Mouse (Mus musculus) left cerebral cortex, postnatal 10 days (tissue): ENCODE data around the gene Tmem163. TPM values are rescaled to one million over a fixed set of nuclear protein-coding genes. Genes with fewer than 3 reads are reported as not detected.

Source experiments
- DNase-seq, 2 experiments: peaks; one replicate each; pipeline ENCODE4 v3.0.0; 2021 to 2022; ENCODE audit warnings: low spot score in 2 of 2, mixed read lengths in 1 of 2; ENCODE audit errors: extremely low spot score in 1 of 2
- intact Hi-C: fragments of 180-260 bp; cut with DNase I; formaldehyde crosslinking; loops from one replicate; pipeline ENCODE4 v1.15.1; 2025
- total RNA-seq, 2 experiments: library from RNA; stranded (reverse); gene quantifications; 2 replicates each; pipeline ENCODE4 v1.2.3; 2021

The Tmem163 gene
- total RNA-seq, 2 experiments from 2014 or later = 38.7 to 48.1 TPM

- no peak for DNase-seq
Observed at GRCm38 (mm10) chr1:127514888-127515287, 164.5 kb downstream of the Tmem163 start.

GRCm38 (mm10) chr1:127514479-127514878 is 164.9 kb downstream of the Tmem163 start:
- no peak for DNase-seq
- intact Hi-C loops = loop anchor here (5.0 kb wide), 1 partner anchor 233 kb away; no protein-coding TSS in a partner anchor

More at GRCm38 (mm10) chr1:127514888-127515287, 164.5 kb downstream of the Tmem163 start:
- intact Hi-C loops = loop anchor here (5.0 kb wide), 1 partner anchor 232 kb away; no protein-coding TSS in a partner anchor

GRCm38 (mm10) chr1:127513664-127514063 is 165.7 kb downstream of the Tmem163 start:
- intact Hi-C loops = loop anchor here (5.0 kb wide), 1 partner anchor 234 kb away; no protein-coding TSS in a partner anchor
- DNase-seq = no peak

- DNase-seq = no peak
- intact Hi-C loops = loop anchor here (5.0 kb wide), 1 partner anchor 234 kb away; no protein-coding TSS in a partner anchor
Observed at GRCm38 (mm10) chr1:127513140-127513539, 166.2 kb downstream of the Tmem163 start.

- no peak for DNase-seq
- intact Hi-C loops = loop anchor here (5.0 kb wide), 1 partner anchor 235 kb away; no protein-coding TSS in a partner anchor
Observed at GRCm38 (mm10) chr1:127512709-127513108, 166.6 kb downstream of the Tmem163 start.

GRCm38 (mm10) chr1:127511362-127511761 is 168.0 kb downstream of the Tmem163 start:
- intact Hi-C loops = loop anchor here (5.0 kb wide), 1 partner anchor 236 kb away; no protein-coding TSS in a partner anchor
- no peak for DNase-seq

GRCm38 (mm10) chr1:127508921-127509320 is 170.4 kb downstream of the Tmem163 start:
- DNase-seq = no peak
- intact Hi-C loops = no loop called here

- no peak for DNase-seq
- intact Hi-C loops = no loop called here
Observed at GRCm38 (mm10) chr1:127508067-127508739, 171.1 kb downstream of the Tmem163 start.

GRCm38 (mm10) chr1:127507042-127507650 is 172.2 kb downstream of the Tmem163 start:
- intact Hi-C loops = no loop called here
- DNase-seq = no peak

GRCm38 (mm10) chr1:127500701-127501100 is 178.6 kb downstream of the Tmem163 start:
- no peak for DNase-seq
- intact Hi-C loops = loop anchor here (2.0 kb wide), 1 partner anchor 266 kb away; no protein-coding TSS in a partner anchor

GRCm38 (mm10) chr1:127500219-127500618 is 179.1 kb downstream of the Tmem163 start:
- intact Hi-C loops = loop anchor here (2.0 kb wide), 1 partner anchor 267 kb away; no protein-coding TSS in a partner anchor
- DNase-seq = peak; percentile 73 to 83

- intact Hi-C loops = loop anchor here (5.0 kb wide), 1 partner anchor 179 kb away; the partner anchor contains the start of gene Tmem163
Observed at GRCm38 (mm10) chr1:127498746-127499145, 180.6 kb downstream of the Tmem163 start.

GRCm38 (mm10) chr1:127496737-127497543 is 182.4 kb downstream of the Tmem163 start:
- DNase-seq = peak in 1 of 2 experiments; percentile 58

More at GRCm38 (mm10) chr1:127498746-127499145, 180.6 kb downstream of the Tmem163 start:
- DNase-seq = no peak

GRCm38 (mm10) chr1:127487161-127487560 is 192.2 kb downstream of the Tmem163 start:
- intact Hi-C loops = no loop called here
- peak in 1 of 2 experiments; percentile 62 for DNase-seq

More at GRCm38 (mm10) chr1:127496737-127497543, 182.4 kb downstream of the Tmem163 start:
- intact Hi-C loops = loop anchor here (5.0 kb wide), 1 partner anchor 180 kb away; the partner anchor contains the start of gene Tmem163

GRCm38 (mm10) chr1:127484826-127485225 is 194.5 kb downstream of the Tmem163 start:
- peak; percentile 28 to 65 for DNase-seq
- intact Hi-C loops = no loop called here

- intact Hi-C loops = no loop called here
- peak in 1 of 2 experiments; percentile 65 for DNase-seq
Observed at GRCm38 (mm10) chr1:127484188-127484587, 195.2 kb downstream of the Tmem163 start.

- DNase-seq = no peak
- intact Hi-C loops = no loop called here
Observed at GRCm38 (mm10) chr1:127482911-127483310, 196.4 kb downstream of the Tmem163 start.

- no peak for DNase-seq
- intact Hi-C loops = no loop called here
Observed at GRCm38 (mm10) chr1:127475756-127476155, 203.6 kb downstream of the Tmem163 start.

- no peak for DNase-seq
- intact Hi-C loops = loop anchor here (5.0 kb wide), 1 partner anchor 453 kb away; no protein-coding TSS in a partner anchor
Observed at GRCm38 (mm10) chr1:127470175-127470574, 209.2 kb downstream of the Tmem163 start.
